Mouse (Mus musculus) bone marrow, adult 2 months (tissue): ENCODE results near the gene Otol1.

Source experiments
- CTCF ChIP-seq: fragments of 200-500 bp; IDR thresholded peaks from 2 replicates; pipeline ENCODE4 v1.5.1; 2011; ENCODE audit warnings: low read length, control low read depth; ENCODE audit not compliant: control insufficient read depth, insufficient read depth
- POLR2A ChIP-seq: fragments of 200-500 bp; IDR thresholded peaks from 2 replicates; pipeline ENCODE4 v1.6.1; 2011; ENCODE audit warnings: low read depth, mild to moderate bottlenecking, control low read depth, low read length, borderline replicate concordance; ENCODE audit not compliant: control insufficient read depth

GRCm38 (mm10) chr3:70007313-70007712, at the start of gene Otol1:
- TF ChIP-seq CTCF (no peak), POLR2A (no peak)
